Mouse (Mus musculus): ENCODE data around the gene Mrps9. TPM values are rescaled to one million over a fixed set of nuclear protein-coding genes. Genes with fewer than 3 reads are reported as not detected.

The Mrps9 gene
- polyA plus RNA-seq (2021; fragmentation: Nextera tagmentation) = 57.1 and 60.7 TPM in 2 replicates
- long read RNA-seq, experiment 1, transcript Mrps9-201 (11 exons, 1,418 nt) = major isoform, 103 of 111 reads
- long read RNA-seq, experiment 1, partial matches to known transcripts = 4 of 111 reads
- long read RNA-seq, experiment 1, other reads (novel, unspliced or antisense) = 3 of 111 reads
- long read RNA-seq, experiment 2, transcript Mrps9-201 (11 exons, 1,418 nt) = major isoform, 194 of 208 reads
- long read RNA-seq, experiment 2, partial matches to known transcripts = 2 of 208 reads
- long read RNA-seq, experiment 2, other reads (novel, unspliced or antisense) = 12 of 208 reads

DNA sequence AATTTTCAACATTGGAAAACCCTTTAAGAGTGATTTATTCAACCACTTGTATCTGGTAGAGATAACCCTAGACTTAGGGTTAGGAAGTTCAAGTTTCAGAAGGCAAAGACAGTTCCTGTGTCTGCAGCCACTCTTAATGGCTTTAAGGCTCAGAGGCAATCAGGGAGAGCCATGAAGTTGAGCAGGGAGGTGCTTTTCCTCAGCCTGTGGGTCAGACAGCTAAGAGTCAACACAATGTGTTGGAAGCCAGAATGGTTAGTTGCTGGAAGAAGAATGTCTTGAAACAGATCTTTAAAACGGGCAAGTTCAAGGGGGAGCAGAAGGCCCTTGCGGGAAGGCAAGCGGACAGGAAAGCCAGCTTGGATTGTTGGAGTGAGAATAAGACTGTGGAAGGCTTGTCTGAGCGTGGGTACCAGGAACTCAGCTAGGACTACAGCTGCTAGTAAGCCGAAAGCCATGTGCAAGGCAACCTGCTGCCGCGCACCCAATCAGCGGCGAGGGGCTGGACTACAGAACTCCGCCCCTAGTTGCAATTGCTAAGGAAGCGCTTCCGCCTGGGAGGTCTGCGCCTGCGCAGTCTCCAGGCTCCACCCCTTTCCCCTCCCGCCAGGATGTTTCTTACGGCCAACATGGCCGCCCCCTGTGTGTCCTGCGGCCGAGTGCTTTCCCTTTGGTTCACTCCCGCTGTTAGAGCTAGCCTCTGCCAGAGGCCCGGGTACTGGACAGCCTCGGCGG lies at the start of gene Mrps9:
TSS of gene Mrps9 (plus strand) at position 571 of the 735 bp plus-strand sequence.

DNA sequence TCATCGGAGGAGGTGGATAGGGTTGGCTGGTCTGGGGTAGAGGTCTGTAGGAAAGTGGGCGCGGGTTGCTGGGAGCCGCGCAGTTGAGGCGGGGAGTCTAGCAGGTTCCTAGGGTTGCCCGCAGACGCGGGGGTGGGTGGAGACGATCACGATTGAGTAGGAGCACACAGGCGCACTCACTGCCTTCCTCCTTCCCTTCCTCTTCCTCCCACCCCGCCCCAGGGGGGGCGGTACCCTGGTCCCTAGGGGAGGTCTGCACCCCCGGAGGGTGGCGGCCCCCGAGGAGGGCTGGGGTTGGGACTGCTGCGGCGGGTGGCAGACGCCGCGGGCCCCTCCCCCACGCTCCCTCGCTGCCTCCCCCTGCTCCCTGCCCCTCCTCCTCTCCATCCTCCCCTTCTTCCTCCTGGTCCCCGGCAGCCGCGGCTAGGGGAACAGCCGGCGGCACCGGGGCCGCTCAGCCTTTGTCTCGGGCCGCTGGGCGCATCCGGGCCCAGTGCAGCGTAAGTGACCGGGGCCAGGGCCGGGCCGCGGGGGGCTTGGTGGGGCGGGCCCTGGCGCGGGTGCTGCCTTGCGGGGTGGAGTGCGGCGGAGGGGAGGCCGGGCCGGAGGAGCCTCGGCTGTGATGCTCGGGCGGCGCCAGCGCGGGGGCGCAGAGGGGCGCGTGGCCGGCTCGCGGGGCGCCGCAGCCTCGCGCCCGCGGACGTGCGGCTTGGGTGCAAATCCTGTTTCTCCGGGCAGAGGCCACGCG lies 101.9 kb downstream of the Mrps9 start, which contains the start of gene Gpr45:
TSS of gene Gpr45 (plus strand) at position 139 of the 748 bp plus-strand sequence.

Other genes starting within 250 kb of the Mrps9 start
- 5.9 and 7.5 TPM in 2 replicates for gene Pou3f3, start 155.5 kb upstream of the Mrps9 start, polyA plus RNA-seq (2021; fragmentation: Nextera tagmentation)
- 3.7 and 3.9 TPM in 2 replicates for gene Gpr45, start 101.6 kb downstream of the Mrps9 start, polyA plus RNA-seq (2021; fragmentation: Nextera tagmentation)
- 3.9 and 4.3 TPM in 2 replicates for gene Tgfbrap1, start 247.4 kb downstream of the Mrps9 start, polyA plus RNA-seq (2021; fragmentation: Nextera tagmentation)
- 17.3 TPM in 2 replicates for gene AI597479, start 247.5 kb downstream of the Mrps9 start, polyA plus RNA-seq (2021; fragmentation: Nextera tagmentation)